20 mouse cellular contexts compared by ENCODE assay signal in the genomic region with DNA sequence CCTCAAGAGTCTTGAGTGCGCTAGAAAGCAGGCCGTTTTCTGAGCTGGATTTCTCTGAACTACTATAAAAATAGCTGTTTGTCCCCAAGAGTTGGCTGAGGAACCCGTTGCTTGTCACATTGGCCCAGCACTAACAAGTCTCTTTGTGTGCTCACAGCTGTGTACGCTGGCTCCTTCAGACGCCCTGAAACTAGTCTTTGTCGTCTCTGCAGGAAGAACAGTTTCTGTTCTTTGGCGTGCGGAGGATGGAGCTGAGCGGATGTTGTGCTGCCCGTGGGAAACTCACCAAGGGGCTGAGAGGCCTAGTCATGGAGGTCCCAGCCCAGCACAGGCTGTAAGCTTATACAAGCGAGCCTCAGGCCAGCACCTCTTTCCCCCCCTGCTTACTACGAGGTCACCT. TPM values are rescaled to one million over a fixed set of nuclear protein-coding genes. Genes with fewer than 3 reads are reported as not detected.
DNase-seq lines count a peak whose midpoint lies in the region; ATAC-seq lines count a peak whose summit lies in the region.
"Had no signal": no experiment of that assay in that cellular context is flagged by ENCODE, and none has a peak within 500 bp of the region (broad histone marks: within the 10 kb centered on the region; RNA-seq: fewer than 3 reads in every experiment).

No protein-coding gene starts in this region.

- intact Hi-C loops in left cerebral cortex, postnatal 25 days (cut with DNase I) = no loop called here

- H3K4me1 ChIP-seq in hindbrain, embryonic 16.5 days (ENCODE audit: control insufficient read depth, insufficient read depth, low read depth, low read length) = no peaks in the 10 kb centered on the region
- no peaks in the 10 kb centered on the region for H3K4me1 ChIP-seq in hindbrain, embryonic 14.5 days (replicated peaks; ENCODE audit: control insufficient read depth, insufficient read depth, low read length)
- H3K4me1 ChIP-seq: forebrain, embryonic 12.5 days; heart, embryonic 15.5 days; midbrain, embryonic 12.5 days had no signal

- H3K9ac ChIP-seq in hindbrain, embryonic 16.5 days (ENCODE audit: low read depth, low read length) = no peak overlapping the region
- no peak overlapping the region for H3K9ac ChIP-seq in hindbrain, embryonic 14.5 days
- H3K9ac ChIP-seq: forebrain, embryonic 12.5 days; heart, embryonic 15.5 days; lung, embryonic 14.5 days; midbrain, embryonic 12.5 days had no signal

- H3K4me3 ChIP-seq in hindbrain, embryonic 16.5 days (ENCODE audit: low read length) = no peak overlapping the region
- H3K4me3 ChIP-seq in hindbrain, embryonic 14.5 days (replicated peaks; ENCODE audit: low read length) = no peak overlapping the region
- H3K4me3 ChIP-seq: forebrain, embryonic 12.5 days; heart, embryonic 15.5 days; midbrain, embryonic 12.5 days had no signal

- H3K36me3 ChIP-seq in hindbrain, embryonic 16.5 days (ENCODE audit: control insufficient read depth, insufficient read depth, low read length) = peaks cover 35% of the 10 kb centered on the region
- peaks cover 96% of the 10 kb centered on the region for H3K36me3 ChIP-seq in hindbrain, embryonic 14.5 days (replicated peaks; ENCODE audit: control insufficient read depth, insufficient read depth)

- H3K9me3 ChIP-seq in hindbrain, embryonic 16.5 days (ENCODE audit: control insufficient read depth, low read length) = no peaks in the 10 kb centered on the region
- no peaks in the 10 kb centered on the region for H3K9me3 ChIP-seq in hindbrain, embryonic 14.5 days (ENCODE audit: control insufficient read depth, low read length)
- H3K9me3 ChIP-seq: forebrain, embryonic 12.5 days; heart, embryonic 15.5 days; midbrain, embryonic 12.5 days had no signal

- WGBS in hindbrain, embryonic 16.5 days = 89% methylated on average over 12 of the region's 12 CpGs
- WGBS in hindbrain, embryonic 14.5 days = 93% methylated on average over 12 of the region's 12 CpGs

- DNase-seq in hindbrain, embryonic 14.5 days (ENCODE audit: low spot score) = no peak
- DNase-seq in right cerebral cortex, adult 18-20 months = peak; percentile 53
- no peak for DNase-seq in right cerebral cortex, postnatal 4 days
- DNase-seq in left cerebral cortex, postnatal 25 days (ENCODE audit: low spot score in 2 of 2) = peak; percentile 39 to 69
- no peak for DNase-seq in kidney, postnatal 14 days
- no peak for DNase-seq in gastrocnemius, adult 18-20 months (ENCODE audit: low spot score)
- no peak for DNase-seq in heart, adult 8-10 months (ENCODE audit: low spot score)
- DNase-seq: cerebellum, postnatal 25 days; heart, adult 18-20 months; kidney, adult 11 months; kidney, postnatal 10 days; lung, embryonic 14.5 days; thymus, adult 2 months had no signal

- H3K4me2 ChIP-seq in hindbrain, embryonic 16.5 days (ENCODE audit: low read length) = no peak overlapping the region
- H3K4me2 ChIP-seq in hindbrain, embryonic 14.5 days (replicated peaks) = no peak overlapping the region
- H3K4me2 ChIP-seq: forebrain, embryonic 12.5 days; heart, embryonic 15.5 days; liver, embryonic 11.5 days; lung, embryonic 14.5 days; midbrain, embryonic 12.5 days had no signal

- H3K27ac ChIP-seq in hindbrain, embryonic 16.5 days (ENCODE audit: low read depth, low read length) = no peak overlapping the region; the same call in 1 of the 2 replicates
- no peak overlapping the region for H3K27ac ChIP-seq in hindbrain, embryonic 14.5 days
- H3K27ac ChIP-seq: forebrain, embryonic 12.5 days; heart, embryonic 15.5 days; macrophage; midbrain, embryonic 12.5 days had no signal

- H3K27me3 ChIP-seq in hindbrain, embryonic 16.5 days (replicated peaks; ENCODE audit: control insufficient read depth, insufficient read depth, low read length) = no peaks in the 10 kb centered on the region
- no peaks in the 10 kb centered on the region for H3K27me3 ChIP-seq in hindbrain, embryonic 14.5 days (ENCODE audit: control insufficient read depth, insufficient read depth, low read length)
- H3K27me3 ChIP-seq: CH12.LX; forebrain, embryonic 12.5 days; heart, embryonic 15.5 days; midbrain, embryonic 12.5 days had no signal

- ATAC-seq in hindbrain, embryonic 16.5 days = peak; percentile 54; the same call in 1 of the 2 replicates
- ATAC-seq in hindbrain, embryonic 14.5 days (ENCODE audit: low FRiP score) = no peak

RNA-seq across cellular contexts. Expression of gene Rpl13, which starts 18.5 kb away (rescaled TPM):
- polyA plus RNA-seq in hindbrain, embryonic 16.5 days (2015; fragmentation: Nextera tagmentation; extraction: Ambion mirVana) = 588 and 678 TPM in 2 replicates
- 766 and 865 TPM in 2 replicates for polyA plus RNA-seq in hindbrain, embryonic 14.5 days (2014; fragmentation: Nextera tagmentation; extraction: Ambion mirVana)
- total RNA-seq in left cerebral cortex, postnatal 25 days (2021) = 100 to 1,000 TPM; 350 to 359 TPM
- total RNA-seq in gastrocnemius, adult 18-20 months (2021) = 100 to 1,000 TPM; 432 to 435 TPM
- total RNA-seq in heart, adult 8-10 months (2022) = 100 to 1,000 TPM; 402 to 462 (median 427) TPM

RNA-seq across cellular contexts. Expression of gene Spg7, which starts 20.9 kb away (rescaled TPM):
- polyA plus RNA-seq in hindbrain, embryonic 16.5 days (2015; fragmentation: Nextera tagmentation; extraction: Ambion mirVana) = 44.6 and 46.5 TPM in 2 replicates
- 41.6 and 44.1 TPM in 2 replicates for polyA plus RNA-seq in hindbrain, embryonic 14.5 days (2014; fragmentation: Nextera tagmentation; extraction: Ambion mirVana)
- total RNA-seq in left cerebral cortex, postnatal 25 days (2021) = 10 to 100 TPM; 64.3 to 68.6 TPM
- 10 to 100 TPM; 73.9 to 77.4 TPM for total RNA-seq in gastrocnemius, adult 18-20 months (2021)
- total RNA-seq in heart, adult 8-10 months (2022) = 10 to 100 TPM; 86.9 to 99.5 (median 95.3) TPM

RNA-seq across cellular contexts. Expression of gene Cpne7, which starts 33.6 kb away (rescaled TPM):
- 5.9 and 8.6 TPM in 2 replicates for polyA plus RNA-seq in hindbrain, embryonic 16.5 days (2015; fragmentation: Nextera tagmentation; extraction: Ambion mirVana)
- 2.2 and 3.3 TPM in 2 replicates for polyA plus RNA-seq in hindbrain, embryonic 14.5 days (2014; fragmentation: Nextera tagmentation; extraction: Ambion mirVana)
- 10 to 100 TPM; 47.5 to 62.6 TPM for total RNA-seq in left cerebral cortex, postnatal 25 days (2021)
- total RNA-seq in gastrocnemius, adult 18-20 months (2021) = under 1 TPM in 1 of 2 experiments, not detected in 1; 0.14 TPM
- 1 to 10 TPM in 2 of 4 experiments, under 1 TPM in 2; 0.52 to 1.7 (median 0.89) TPM for total RNA-seq in heart, adult 8-10 months (2022)
- total RNA-seq: CH12.LX had no signal
- polyA plus RNA-seq: macrophage had no signal

RNA-seq across cellular contexts. Expression of gene Ankrd11, which starts 41.5 kb away (rescaled TPM):
- 22.9 and 23.5 TPM in 2 replicates for polyA plus RNA-seq in hindbrain, embryonic 16.5 days (2015; fragmentation: Nextera tagmentation; extraction: Ambion mirVana)
- polyA plus RNA-seq in hindbrain, embryonic 14.5 days (2014; fragmentation: Nextera tagmentation; extraction: Ambion mirVana) = 45.3 and 49.9 TPM in 2 replicates
- 100 to 1,000 TPM; 147 to 152 TPM for total RNA-seq in left cerebral cortex, postnatal 25 days (2021)
- 10 to 100 TPM; 61.1 to 68.9 TPM for total RNA-seq in gastrocnemius, adult 18-20 months (2021)
- 10 to 100 TPM; 71.5 to 75.9 (median 75.2) TPM for total RNA-seq in heart, adult 8-10 months (2022)

Comparison
In these comparisons a context has a peak if more than half of its experiments do, and no peak if none do; other contexts are left out.
1. DNase-seq: peak in right cerebral cortex, adult 18-20 months (single experiment) and left cerebral cortex, postnatal 25 days (2 of 2); none in hindbrain, embryonic 14.5 days (single experiment), right cerebral cortex, postnatal 4 days (single experiment), kidney, postnatal 14 days (single experiment), gastrocnemius, adult 18-20 months (single experiment) and heart, adult 8-10 months (single experiment).
2. RNA of gene Cpne7, which starts 33.6 kb away (total RNA-seq): 47.5 to 62.6 TPM in left cerebral cortex, postnatal 25 days; 0.52 to 1.7 TPM in heart, adult 8-10 months and 0.14 TPM in gastrocnemius, adult 18-20 months; every median in the first group is over 10 times any median in the second.